Mouse (Mus musculus) spleen, adult 2 months (tissue): ENCODE results near the gene Poldip2.

ENCODE experiments used
- CTCF ChIP-seq: fragments of 200-500 bp; IDR thresholded peaks from 2 replicates; pipeline ENCODE4 v1.5.1; 2011; ENCODE audit warnings: mild to moderate bottlenecking, inconsistent platforms; ENCODE audit not compliant: insufficient read depth, insufficient read length, insufficient replicate concordance; ENCODE audit errors: extremely low read depth
- POLR2A ChIP-seq: fragments of 200-500 bp; IDR thresholded peaks from 2 replicates; pipeline ENCODE4 v1.6.1; 2011; ENCODE audit warnings: low read depth, low read length, inconsistent platforms

GRCm38 (mm10) chr11:78547718-78548460 is 35.9 kb downstream of the Poldip2 start:
- TF ChIP-seq POLR2A: no peak
- TF ChIP-seq CTCF: no peak
